8 mouse cellular contexts compared by ENCODE assay signal in the genomic region with DNA sequence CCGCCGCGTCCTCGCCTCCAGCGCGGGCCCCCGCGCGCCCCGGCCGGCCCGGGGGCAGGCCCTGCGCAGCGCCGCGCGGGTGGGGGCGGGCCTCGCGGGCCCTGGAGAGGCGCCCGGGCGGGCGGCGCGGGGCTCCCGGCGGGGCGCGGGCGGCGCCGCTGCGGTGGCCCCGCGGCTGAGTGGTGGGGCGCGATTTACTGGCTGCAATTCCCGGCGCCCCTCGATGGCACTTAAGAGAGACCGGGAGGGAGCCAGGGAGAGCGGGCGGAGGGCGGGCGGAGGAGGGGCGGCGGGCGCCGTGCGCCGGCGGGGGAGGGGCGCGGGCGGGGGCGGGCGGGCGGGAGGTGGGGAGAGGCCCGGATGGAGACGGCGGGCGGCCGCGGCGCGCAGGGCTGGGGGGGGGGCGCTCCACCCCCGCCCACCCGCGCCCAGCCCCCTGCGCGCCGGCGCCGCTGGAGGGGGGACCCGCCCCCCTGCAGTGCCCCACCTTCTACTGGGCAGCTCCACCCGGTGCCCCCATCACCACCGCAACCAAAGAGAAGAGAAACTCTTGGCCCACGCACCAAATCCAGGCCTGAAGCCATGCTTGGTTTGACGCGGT. TPM values are rescaled to one million over a fixed set of nuclear protein-coding genes. Genes with fewer than 3 reads are reported as not detected.
DNase-seq lines count a peak whose midpoint lies in the region; ATAC-seq lines count a peak whose summit lies in the region.

No protein-coding gene starts in this region.

- H3K4me2 ChIP-seq in kidney, embryonic 14.5 days (replicated peaks; ENCODE audit: low read depth, low read length), result peak overlapping the region; percentile 71
- H3K4me2 ChIP-seq in forebrain, embryonic 16.5 days (ENCODE audit: low read length), result peak overlapping the region; percentile 50
- peak overlapping the region; percentile 55 for H3K4me2 ChIP-seq in liver, embryonic 15.5 days

- no peaks in the 10 kb centered on the region for H3K9me3 ChIP-seq in kidney, embryonic 14.5 days (ENCODE audit: control insufficient read depth, low read length)
- H3K9me3 ChIP-seq in forebrain, embryonic 16.5 days (ENCODE audit: control insufficient read depth, low read length), result no peaks in the 10 kb centered on the region
- no peaks in the 10 kb centered on the region for H3K9me3 ChIP-seq in liver, embryonic 15.5 days (replicated peaks)

- DNase-seq in kidney, adult 9 months, result no peak
- peak; percentile 43 for DNase-seq in Muller cell, postnatal 12 days (ENCODE audit: inconsistent ontology term)
- peak; percentile 50 for DNase-seq in thymus, postnatal 4 days
- no peak for DNase-seq in natural killer cell, adult 2 months (ENCODE audit: low spot score in 2 of 2)
- DNase-seq in right cerebral cortex, postnatal 36 days (ENCODE audit: low spot score in 2 of 2), result no peak

- peak overlapping the region; percentile 65 for H3K9ac ChIP-seq in kidney, embryonic 14.5 days (ENCODE audit: low read depth, low read length)
- H3K9ac ChIP-seq in forebrain, embryonic 16.5 days (replicated peaks; ENCODE audit: low read depth, low read length), result peak overlapping the region; percentile 86
- H3K9ac ChIP-seq in liver, embryonic 15.5 days, result no peak overlapping the region

- WGBS in kidney, embryonic 14.5 days, result 3% methylated on average over 11 of the region's 82 CpGs
- WGBS in forebrain, embryonic 16.5 days, result 0% methylated on average over 12 of the region's 82 CpGs
- 12% methylated on average over 6 of the region's 82 CpGs for WGBS in liver, embryonic 15.5 days (ENCODE audit: insufficient replicate concordance)

- H3K4me1 ChIP-seq in kidney, embryonic 14.5 days (ENCODE audit: control insufficient read depth, insufficient read depth, low read length), result peaks cover 53% of the 10 kb centered on the region
- H3K4me1 ChIP-seq in forebrain, embryonic 16.5 days (replicated peaks; ENCODE audit: control insufficient read depth, insufficient read depth, low read length), result peaks cover 77% of the 10 kb centered on the region
- H3K4me1 ChIP-seq in liver, embryonic 15.5 days (replicated peaks), result peaks cover 5% of the 10 kb centered on the region; the same call in 1 of the 2 replicates

- ATAC-seq in kidney, embryonic 14.5 days (ENCODE audit: low FRiP score, low TSS enrichment), result no peak
- no peak for ATAC-seq in forebrain, embryonic 16.5 days
- peak; percentile 22; the same call in 1 of the 2 replicates for ATAC-seq in liver, embryonic 15.5 days (ENCODE audit: insufficient read depth)

- peak overlapping the region; percentile 53 for H3K4me3 ChIP-seq in kidney, embryonic 14.5 days (ENCODE audit: low read length)
- peak overlapping the region; percentile 69 for H3K4me3 ChIP-seq in forebrain, embryonic 16.5 days (replicated peaks; ENCODE audit: low read length)
- H3K4me3 ChIP-seq in liver, embryonic 15.5 days (replicated peaks), result peak overlapping the region; percentile 29; the same call in 1 of the 2 replicates

- no peak overlapping the region; the same call in 1 of the 2 replicates for H3K27ac ChIP-seq in kidney, embryonic 14.5 days (ENCODE audit: low read depth, low read length)
- H3K27ac ChIP-seq in forebrain, embryonic 16.5 days (ENCODE audit: low read length), result peak overlapping the region; percentile 89
- no peak overlapping the region for H3K27ac ChIP-seq in liver, embryonic 15.5 days (replicated peaks)

- peaks cover 20% of the 10 kb centered on the region for H3K27me3 ChIP-seq in kidney, embryonic 14.5 days (ENCODE audit: control insufficient read depth, insufficient read depth, low read length)
- H3K27me3 ChIP-seq in forebrain, embryonic 16.5 days (replicated peaks; ENCODE audit: control insufficient read depth, insufficient read depth, low read length), result no peaks in the 10 kb centered on the region
- H3K27me3 ChIP-seq in liver, embryonic 15.5 days, result peaks cover 96% of the 10 kb centered on the region

- no peaks in the 10 kb centered on the region for H3K36me3 ChIP-seq in kidney, embryonic 14.5 days (ENCODE audit: control insufficient read depth, insufficient read depth, low read length)
- H3K36me3 ChIP-seq in forebrain, embryonic 16.5 days (ENCODE audit: control insufficient read depth, insufficient read depth), result no peaks in the 10 kb centered on the region
- H3K36me3 ChIP-seq in liver, embryonic 15.5 days (replicated peaks), result no peaks in the 10 kb centered on the region

RNA-seq across cellular contexts. Expression of gene Tcf20, which starts 24.0 kb away (rescaled TPM):
- 7.1 and 11.6 TPM in 2 replicates for polyA plus RNA-seq in kidney, embryonic 14.5 days (2014; fragmentation: Nextera tagmentation; extraction: Ambion mirVana)
- 18.3 and 18.6 TPM in 2 replicates for polyA plus RNA-seq in forebrain, embryonic 16.5 days (2015; fragmentation: Nextera tagmentation; extraction: Ambion mirVana)
- 2.1 and 2.4 TPM in 2 replicates for polyA plus RNA-seq in liver, embryonic 15.5 days (2015; fragmentation: Nextera tagmentation; extraction: Ambion mirVana)

Comparison
In these comparisons a context has a peak if more than half of its experiments do, and no peak if none do; other contexts are left out.
1. DNase-seq: peak in Muller cell, postnatal 12 days (single experiment) and thymus, postnatal 4 days (single experiment); none in kidney, adult 9 months (single experiment), natural killer cell, adult 2 months (0 of 2) and right cerebral cortex, postnatal 36 days (0 of 2).
2. Peak in every context shown above with its lines, with median percentiles within 50 percentile points of each other: H3K4me2 ChIP-seq and H3K4me3 ChIP-seq.